Mouse (Mus musculus) lung, postnatal 36 days (tissue): ENCODE measurements around the gene Etnk1.

ENCODE experiments used
- DNase-seq: peaks from one replicate; pipeline ENCODE4 v3.0.0; 2022; ENCODE audit warnings: mixed read lengths

The Etnk1 gene

DNA sequence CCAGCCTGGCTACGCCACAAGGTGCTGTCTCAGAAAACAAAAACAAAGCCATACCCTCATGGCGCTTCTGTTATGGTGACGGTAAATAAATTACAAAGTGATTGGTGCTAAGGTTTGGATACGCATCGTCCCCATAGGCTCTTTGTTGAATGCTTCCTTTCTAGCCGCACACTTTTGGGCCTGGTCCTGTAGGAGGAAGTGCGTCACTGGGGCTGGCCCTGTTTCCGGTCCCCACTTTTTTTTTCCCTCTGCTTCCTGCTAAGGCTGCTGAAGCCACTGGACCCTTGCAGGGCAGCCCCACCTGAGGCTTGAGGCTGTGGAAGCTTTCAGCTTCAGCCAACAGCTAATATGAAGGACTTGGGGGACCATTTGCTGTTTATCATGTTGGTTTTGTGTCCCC lies 54.2 kb downstream of the Etnk1 start:
- DNase-seq, result no peak

DNA sequence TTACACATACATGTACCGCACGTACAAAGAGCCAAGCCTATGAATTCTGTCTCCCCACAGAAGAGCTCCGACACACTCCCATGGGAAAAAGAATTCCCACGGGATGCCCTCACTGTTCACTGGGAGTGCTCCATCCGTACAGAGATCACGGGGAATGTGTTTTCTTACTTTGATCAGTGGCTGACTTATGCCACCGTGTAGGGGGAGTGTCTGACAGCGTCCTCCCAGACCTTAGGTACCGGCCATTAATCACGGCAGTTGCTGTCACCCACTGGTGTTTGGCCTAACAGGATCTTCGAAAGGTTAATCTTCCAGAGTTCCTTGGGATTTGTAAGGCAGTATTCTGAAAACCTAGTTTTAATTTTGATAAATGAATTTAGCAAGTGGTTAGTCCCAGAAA lies 57.0 kb downstream of the Etnk1 start:
- no peak for DNase-seq

DNA sequence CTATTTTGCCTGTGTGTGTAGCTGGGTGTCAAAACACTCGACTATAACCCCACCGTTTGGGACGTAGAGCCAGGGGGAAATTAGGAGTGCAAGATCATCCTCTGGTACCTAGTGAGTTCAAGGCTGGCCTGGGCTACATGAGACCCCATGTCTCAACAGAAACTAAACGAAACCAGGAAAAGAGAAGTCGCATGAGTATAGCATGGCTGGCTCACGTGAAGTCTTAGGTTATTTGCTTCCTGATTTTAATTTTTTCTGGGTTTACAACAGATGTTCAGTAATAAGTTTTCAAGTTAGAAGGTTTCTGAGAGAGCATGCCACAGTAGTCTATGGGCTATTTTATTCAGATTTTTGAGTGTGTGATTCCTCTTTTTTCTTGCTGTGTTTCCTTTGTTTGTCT lies 57.9 kb downstream of the Etnk1 start:
- DNase-seq, result no peak

DNA sequence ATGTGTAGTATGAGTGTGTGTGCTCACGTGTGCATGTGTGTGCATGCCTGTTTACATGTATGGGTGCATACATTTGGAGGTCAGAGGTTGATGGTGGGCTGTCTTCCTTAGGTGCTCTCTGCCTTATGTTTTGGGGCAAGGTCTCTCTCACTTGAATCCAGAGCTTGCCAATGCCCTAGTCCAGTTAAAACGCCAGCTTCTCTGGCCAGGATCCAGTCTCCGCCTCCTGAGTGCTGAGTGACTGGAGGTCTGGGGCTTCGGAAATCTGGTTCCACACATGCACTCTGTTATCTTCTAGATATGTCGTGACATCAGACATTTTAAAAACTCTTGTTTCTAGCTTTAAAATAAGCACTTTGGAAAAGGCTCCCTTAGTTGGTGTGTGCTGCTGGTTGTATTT lies 61.7 kb downstream of the Etnk1 start:
- no peak for DNase-seq

DNA sequence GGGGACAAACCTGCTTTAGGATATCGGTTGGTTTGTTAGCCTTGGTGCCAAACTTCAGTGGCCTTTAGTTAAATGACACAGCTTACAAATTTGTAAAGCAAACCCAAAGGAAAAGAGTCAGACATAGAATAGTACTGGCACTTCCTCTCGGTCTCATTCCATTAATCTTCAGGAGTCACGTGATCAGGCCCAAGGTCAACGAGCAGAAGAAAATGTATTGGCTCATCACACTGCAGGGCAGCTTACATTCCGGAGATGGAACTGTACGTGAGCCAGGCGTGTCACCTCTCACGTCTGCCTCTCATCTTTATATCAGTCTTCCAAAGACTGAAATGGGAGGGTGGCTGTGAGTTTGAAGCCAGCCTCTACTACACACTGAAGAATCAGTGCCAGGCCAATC lies 62.9 kb downstream of the Etnk1 start:
- DNase-seq, result no peak

DNA sequence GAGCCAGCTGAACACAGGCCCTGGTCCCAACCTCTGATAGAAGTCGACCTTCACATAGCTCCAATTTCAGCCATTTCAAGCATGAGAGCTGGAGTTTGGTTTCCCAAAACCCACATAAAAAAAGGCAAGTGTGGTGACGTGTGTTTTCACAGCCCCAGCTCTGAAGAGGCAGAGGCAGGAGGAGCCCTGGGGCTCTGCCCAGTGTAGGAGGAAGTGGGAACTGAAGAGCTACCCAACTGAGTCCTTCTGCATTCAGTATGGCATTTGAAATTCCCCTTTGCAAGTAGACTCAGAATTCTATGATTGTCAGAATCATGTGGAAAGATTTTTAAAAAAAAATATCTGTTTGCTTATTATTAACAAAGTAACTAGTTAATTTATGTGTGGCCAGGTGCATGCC lies 63.9 kb downstream of the Etnk1 start:
- DNase-seq, result no peak

DNA sequence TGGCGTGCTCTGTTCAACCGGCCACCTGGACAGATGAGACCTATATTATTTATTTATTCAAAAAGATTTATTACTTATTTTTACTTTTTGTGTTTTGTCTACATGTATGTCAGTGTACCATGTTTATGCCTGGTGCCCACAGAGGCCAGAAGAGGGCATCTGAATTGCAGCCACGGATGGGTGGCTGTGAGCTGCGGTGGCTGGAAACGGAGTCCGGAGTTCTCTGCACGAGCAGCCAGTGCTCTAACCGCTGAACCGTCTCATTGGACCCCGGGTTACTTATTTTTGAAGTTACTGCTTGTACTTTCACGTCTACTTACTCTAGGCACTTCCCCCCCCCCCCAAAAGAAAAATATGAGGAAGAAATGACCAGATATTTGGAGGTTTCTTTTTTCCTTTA lies 65.7 kb downstream of the Etnk1 start:
- no peak for DNase-seq

DNA sequence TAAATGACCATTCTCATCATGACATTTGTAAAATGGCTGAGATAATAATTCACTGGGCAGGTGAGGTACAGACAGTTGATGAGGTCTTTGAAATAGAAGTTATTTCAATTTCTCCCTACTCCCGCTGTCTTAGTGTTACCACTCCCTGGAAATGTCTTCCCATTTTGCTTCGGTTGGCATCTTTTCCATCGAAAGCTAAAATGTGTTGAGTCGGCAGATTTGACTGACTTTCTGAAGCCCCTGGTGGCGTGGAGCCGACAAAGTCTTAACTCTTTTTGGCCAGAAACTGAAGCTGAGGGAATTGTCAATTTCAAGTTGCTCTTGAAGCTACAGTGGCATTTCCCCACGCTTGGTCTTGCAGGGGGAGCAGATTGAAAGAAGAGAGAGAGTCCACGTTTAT lies 67.8 kb downstream of the Etnk1 start:
- DNase-seq, result no peak

DNA sequence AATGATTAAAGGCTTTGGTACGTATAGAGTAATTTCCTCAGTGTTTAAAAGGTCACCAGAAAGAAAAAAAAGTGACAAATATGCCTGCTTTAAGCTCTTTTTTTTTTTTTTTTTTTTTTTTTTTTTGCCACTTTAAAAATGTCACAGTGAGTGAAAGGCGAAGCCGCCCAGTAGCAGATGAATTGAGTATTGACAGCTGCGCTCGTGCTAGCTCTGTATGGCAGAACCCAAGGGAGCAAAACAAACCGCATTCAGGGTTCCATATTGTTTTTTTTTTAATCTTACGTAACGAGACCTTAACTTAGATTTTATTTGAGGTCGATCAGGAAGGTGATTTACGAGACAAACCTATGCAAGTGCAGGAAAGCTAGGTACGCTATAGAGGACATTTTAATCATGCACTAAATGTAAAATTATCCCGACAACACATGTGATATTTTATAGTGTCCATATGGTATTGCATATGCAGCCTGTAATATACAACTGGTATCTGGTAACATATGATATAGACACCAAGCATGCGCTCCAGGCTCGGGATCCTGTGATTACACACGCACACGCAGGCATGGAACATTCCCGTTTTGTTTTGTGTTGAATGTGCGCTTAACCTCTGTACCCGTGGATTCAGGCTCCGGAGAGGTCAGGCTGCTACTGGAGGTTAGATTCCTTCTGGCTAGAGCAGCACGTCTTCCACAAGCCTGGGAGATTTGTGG lies 72.5 kb downstream of the Etnk1 start:
- no peak for DNase-seq

DNA sequence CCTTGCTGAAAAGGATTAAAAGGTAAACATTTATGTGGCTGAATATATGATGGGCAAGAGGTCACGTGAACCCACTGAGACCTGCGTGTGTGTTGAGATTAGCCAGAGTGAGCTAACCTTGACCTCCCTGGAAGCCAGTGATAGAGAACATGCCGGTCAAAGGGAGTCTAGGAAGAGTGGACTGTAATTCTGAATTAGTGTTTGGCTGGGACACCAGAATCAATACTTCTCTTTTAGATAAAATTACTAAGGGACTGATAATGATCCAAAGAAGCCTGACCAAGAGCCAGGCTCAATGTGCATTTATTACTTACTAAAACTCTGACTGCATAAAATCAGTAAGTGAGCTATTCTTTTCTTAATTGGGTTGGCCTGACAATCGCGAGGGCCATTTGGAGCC lies 76.2 kb downstream of the Etnk1 start:
- no peak for DNase-seq

DNA sequence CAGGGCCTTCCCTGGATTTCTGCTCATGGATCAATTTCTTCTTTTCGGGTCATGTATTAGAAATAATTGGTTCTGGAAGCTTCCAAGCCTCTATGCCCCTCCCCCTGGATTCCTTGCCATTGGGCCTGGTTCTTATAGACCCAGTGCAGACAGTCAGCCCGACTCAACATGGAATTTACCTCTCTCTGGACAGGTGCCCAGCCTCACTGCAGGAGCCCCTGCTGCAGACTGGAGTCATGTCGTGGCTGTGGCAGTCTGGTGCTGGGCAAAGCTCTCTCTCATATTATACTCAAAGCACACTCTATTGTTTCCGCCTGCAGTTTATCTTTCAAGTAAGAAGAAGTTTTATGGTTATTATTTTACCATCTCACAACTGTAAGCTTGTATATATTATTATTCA lies 90.9 kb downstream of the Etnk1 start:
- no peak for DNase-seq

DNA sequence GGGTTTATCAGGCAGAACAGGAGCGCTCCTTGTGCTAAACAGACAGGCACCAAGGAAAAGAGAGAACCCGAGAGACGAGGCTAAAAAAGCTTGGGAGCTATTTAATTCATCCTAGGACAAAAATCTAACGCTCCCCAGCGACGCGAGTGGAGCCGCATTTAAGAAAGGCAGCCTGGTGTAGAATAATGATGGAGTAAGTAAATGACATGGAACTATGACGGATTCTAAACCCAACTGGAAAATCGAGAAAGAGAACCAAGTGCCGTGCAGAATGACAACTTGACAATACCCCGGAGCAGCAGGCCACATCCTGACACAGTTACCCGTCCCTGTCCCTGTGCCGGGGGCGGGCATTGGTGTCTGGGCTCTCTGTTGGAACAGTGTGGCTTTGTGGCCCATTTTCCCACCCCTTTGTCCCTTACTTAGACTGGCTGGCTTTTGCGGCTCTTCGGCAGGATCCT lies 92.2 kb downstream of the Etnk1 start:
- DNase-seq, result peak; percentile 2

DNA sequence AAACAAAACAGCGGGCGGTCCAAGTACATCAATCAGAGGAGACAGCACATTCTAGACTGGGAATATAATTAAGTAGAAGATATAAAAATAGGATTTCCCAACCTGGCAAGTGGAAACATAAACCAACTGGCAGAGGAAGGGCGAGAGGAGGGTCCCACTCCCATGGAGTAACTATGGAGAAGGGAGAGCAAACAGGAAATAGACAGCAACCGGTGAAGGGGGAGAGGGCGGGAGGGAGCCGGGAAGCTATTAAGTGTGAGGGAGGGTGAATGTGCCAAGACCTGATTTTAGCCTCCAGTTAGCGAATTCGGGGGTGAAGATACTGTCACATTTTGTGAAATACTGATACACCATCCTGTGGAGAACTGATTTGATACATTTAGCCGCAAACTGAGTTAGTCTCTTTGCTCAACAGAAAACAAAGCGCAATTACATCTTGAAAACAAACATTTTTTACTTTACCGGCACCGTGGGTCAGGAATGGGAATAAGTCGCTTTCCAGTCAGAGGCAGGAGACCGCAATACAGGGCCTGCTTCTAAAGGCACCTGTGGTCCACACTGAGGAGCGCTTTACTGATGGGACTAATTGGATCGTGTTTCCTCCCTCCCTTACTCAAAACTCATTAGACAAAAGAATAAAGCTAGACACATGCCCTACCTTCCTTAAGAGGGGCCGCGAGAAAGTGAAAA lies 93.0 kb downstream of the Etnk1 start:
- DNase-seq, result peak; percentile 34

DNA sequence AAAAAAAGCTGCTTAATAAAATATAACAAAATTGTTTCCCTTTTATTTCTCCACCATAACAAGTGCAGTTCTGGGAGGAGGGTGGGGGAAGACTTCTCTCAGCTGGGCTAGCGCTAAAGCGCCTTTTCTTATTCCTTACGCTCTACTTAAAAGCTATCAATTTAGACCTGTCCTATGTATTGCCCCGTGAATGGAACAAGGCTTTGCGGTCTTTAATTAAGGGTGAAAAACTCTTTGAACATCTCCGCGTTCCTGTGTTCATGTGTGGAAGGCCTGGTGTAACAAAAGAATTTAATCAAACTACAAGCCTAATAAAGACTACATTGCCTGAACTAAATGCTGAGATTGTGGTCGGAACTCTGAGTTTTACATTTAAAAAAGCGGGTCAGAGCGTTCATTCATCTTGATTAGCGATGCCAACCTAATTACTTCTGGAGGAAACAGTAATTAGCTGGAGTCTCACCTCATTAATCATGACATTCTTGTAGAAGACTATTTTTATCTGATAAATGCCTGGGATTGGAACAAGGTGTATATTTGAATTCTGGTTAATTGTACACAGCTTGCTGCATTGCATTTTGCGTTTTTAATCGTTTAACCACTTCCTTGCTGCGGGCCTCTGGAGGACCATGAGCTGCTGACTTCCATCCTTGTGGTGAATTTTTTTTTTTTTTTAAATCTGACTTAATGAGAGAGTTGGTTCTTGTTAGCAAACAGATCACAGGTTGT lies 93.7 kb downstream of the Etnk1 start:
- DNase-seq, result no peak

DNA sequence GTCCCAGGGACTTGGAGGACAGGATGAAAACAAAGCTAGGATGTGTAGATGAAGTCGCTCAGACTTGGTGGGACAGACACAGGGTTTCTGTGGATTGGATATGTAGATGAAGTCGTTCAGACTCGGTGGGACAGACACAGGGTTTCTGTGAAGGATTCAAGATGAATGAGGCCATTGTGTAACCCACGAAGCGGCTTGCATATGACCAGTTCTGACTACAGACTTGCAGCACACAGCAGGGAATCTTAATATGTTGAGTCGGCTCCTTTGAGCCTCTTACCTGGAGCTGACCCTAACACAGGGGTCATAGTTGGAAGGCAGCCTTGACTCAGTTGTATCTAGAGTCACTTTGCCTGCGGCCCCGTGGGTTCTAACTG lies 94.3 kb downstream of the Etnk1 start:
- DNase-seq, result no peak

DNA sequence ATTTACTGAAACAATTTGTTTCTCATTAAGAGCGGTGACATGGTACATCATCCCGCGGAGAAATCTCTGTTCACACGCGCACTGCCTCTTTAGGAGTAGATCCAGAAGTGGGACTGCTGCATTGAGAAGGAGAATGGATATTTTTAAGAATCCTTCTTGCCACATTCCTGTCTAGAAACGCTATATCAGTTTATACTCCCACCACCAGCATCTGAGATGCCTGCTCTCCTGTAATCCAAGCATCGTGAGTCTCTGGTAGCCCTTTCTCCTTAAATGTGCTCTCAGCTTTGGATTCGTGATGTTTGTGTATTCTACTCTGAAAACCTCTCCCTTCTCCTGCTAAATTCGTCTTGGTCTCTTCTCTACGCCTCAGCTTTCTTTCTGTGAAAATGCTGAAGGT lies 98.5 kb downstream of the Etnk1 start:
- DNase-seq, result no peak

DNA sequence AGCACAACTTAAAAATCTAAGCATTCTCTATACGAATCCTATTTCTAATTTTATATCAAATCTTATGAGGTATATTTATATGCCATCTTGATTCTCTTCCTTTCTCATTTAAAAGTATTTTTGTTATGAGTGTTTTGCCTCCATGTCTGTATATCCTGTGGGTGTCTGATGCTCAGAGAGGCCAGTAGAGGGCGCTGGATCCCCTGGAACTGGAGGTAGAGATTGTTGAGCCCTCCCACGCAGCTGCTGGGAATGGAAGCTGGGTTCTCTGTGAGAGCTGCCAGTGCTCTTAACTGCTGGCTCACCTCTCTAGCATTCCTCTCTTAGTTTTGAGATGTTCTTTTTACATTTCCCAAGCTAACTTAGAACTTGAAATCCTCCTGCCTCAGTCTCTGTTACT lies 112.2 kb downstream of the Etnk1 start:
- DNase-seq, result no peak
